Mouse (Mus musculus) heart, embryonic 13.5 days (tissue): ENCODE measurements at regions not wholly inside any gene's neighbourhood (a gene's known extent, or its start where the extent isn't known, plus 50 kb on each side); places are given as distances from the start of the nearest gene placed in this dataset.

ENCODE experiments used
- ATAC-seq: fragments of 200-750 bp; cut with Nextera tagmentation; 2 replicates; pipeline ENCODE4 v1.8.0; 2017; ENCODE audit warnings: moderate TSS enrichment; ENCODE audit not compliant: insufficient number of reproducible peaks, low FRiP score, low TSS enrichment; ENCODE audit errors: extremely low read depth
- H3K27ac ChIP-seq: fragments of 300-500 bp; sonication (generic); replicated peaks from 2 replicates; pipeline ENCODE4 v1.5.1; 2015; ENCODE audit warnings: moderate library complexity, mild to moderate bottlenecking, inconsistent platforms
- H3K27me3 ChIP-seq: fragments of 300-500 bp; sonication (generic); replicated peaks from 2 replicates; pipeline ENCODE4 v1.6.1; 2015; ENCODE audit warnings: mild to moderate bottlenecking, inconsistent platforms
- H3K36me3 ChIP-seq: fragments of 300-500 bp; sonication (generic); 2 replicates; pipeline ENCODE4 v1.6.1; 2015; ENCODE audit warnings: mild to moderate bottlenecking, inconsistent platforms
- H3K4me1 ChIP-seq: fragments of 300-500 bp; sonication (generic); 2 replicates; pipeline ENCODE4 v1.6.1; 2015; ENCODE audit warnings: inconsistent platforms
- H3K4me2 ChIP-seq: fragments of 300-500 bp; sonication (generic); 2 replicates; pipeline ENCODE4 v1.6.1; 2015; ENCODE audit warnings: inconsistent platforms, mild to moderate bottlenecking, moderate library complexity
- H3K4me3 ChIP-seq: fragments of 300-500 bp; sonication (generic); 2 replicates; pipeline ENCODE4 v1.5.1; 2015; ENCODE audit warnings: moderate library complexity, mild to moderate bottlenecking, inconsistent platforms
- H3K9ac ChIP-seq: fragments of 300-500 bp; sonication (generic); 2 replicates; pipeline ENCODE4 v1.6.1; 2015; ENCODE audit warnings: inconsistent platforms, mild to moderate bottlenecking, moderate library complexity
- H3K9me3 ChIP-seq: fragments of 300-500 bp; sonication (generic); 2 replicates; pipeline ENCODE4 v1.6.1; 2016; ENCODE audit warnings: inconsistent platforms
- WGBS: fragments of 180-500 bp; shearing (Covaris S2); methylation state at CpG from one replicate; pipeline ENCODE4 v1.1.7; 2015; ENCODE audit warnings: mixed read lengths; 5-methylcytosine and 5-hydroxymethylcytosine counted together

GRCm38 (mm10) chr4:124276741-124277455, 333.7 kb downstream of the 3100002H09Rik start:
- H3K9me3 ChIP-seq = no peaks in the 10 kb centered on the region
- H3K36me3 ChIP-seq = no peaks in the 10 kb centered on the region
- H3K4me1 ChIP-seq = peaks cover 20% of the 10 kb centered on the region
- peak overlapping the region; percentile 57 for H3K4me3 ChIP-seq
- 7% methylated on average over 21 of the region's 21 CpGs for WGBS
- no peak for ATAC-seq
- H3K27me3 ChIP-seq = peaks cover 43% of the 10 kb centered on the region
- H3K9ac ChIP-seq = peak overlapping the region; percentile 75
- no peak overlapping the region for H3K27ac ChIP-seq
- H3K4me2 ChIP-seq = peak overlapping the region; percentile 89

DNA sequence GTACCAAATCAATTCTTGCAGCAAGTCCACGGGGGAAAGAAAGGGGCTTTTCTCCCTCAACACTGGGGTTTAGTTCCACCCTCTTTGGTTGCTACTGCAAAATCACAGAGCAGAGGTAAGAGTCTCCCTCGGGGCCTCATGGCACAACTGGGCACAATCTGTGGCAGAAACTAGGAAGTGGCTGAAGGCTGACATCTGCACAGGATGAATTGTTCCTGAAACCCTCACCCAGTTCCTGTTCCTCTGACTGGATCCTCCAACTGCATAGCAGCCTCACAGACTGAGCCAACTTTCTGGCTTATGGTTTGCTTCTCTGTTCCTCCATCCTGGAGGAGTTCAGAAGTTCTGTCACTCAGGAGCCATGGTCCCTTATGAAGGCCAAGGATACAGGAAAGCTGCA, 338.6 kb downstream of the 3100002H09Rik start:
- H3K9me3 ChIP-seq = no peaks in the 10 kb centered on the region
- peaks cover 39% of the 10 kb centered on the region for H3K27me3 ChIP-seq
- no peaks in the 10 kb centered on the region for H3K36me3 ChIP-seq
- peaks cover 6% of the 10 kb centered on the region for H3K4me1 ChIP-seq
- H3K4me3 ChIP-seq = no peak overlapping the region
- ATAC-seq = no peak
- H3K27ac ChIP-seq = no peak overlapping the region
- H3K9ac ChIP-seq = no peak overlapping the region
- 69% methylated on average over 2 of the region's 2 CpGs for WGBS
- H3K4me2 ChIP-seq = no peak overlapping the region

- no peak overlapping the region for H3K4me2 ChIP-seq
- no peaks in the 10 kb centered on the region for H3K36me3 ChIP-seq
- no peak overlapping the region for H3K27ac ChIP-seq
- no peak overlapping the region for H3K4me3 ChIP-seq
- H3K4me1 ChIP-seq = 0 out of 2 replicates have a peak, but pooled peaks cover 6% of the 10 kb centered on the region
- no peaks in the 10 kb centered on the region for H3K9me3 ChIP-seq
- no peak for ATAC-seq
- WGBS = 74% methylated on average over 4 of the region's 4 CpGs
- H3K27me3 ChIP-seq = peaks cover 23% of the 10 kb centered on the region
- H3K9ac ChIP-seq = no peak overlapping the region
Observed at GRCm38 (mm10) chr4:124268404-124268803, 342.2 kb downstream of the 3100002H09Rik start.

DNA sequence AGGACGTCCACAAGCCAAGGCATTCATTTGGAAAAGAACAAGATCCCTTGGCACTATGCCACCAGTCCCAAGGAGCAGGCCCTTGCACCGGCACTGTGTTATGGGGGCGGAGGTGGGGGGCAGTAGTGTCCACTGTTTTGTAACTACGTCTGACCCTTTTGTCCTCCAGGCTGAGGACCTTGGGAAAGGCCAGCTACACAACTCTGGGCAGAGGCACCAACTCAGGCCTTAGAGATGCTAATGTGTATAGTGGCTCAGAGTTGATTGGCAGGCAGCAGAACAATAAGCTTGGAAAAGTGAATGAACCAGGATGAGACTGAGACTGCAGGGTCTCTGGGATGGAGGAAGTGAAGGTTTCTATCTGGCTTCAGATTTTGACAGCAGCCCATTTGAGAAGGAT, 344.0 kb downstream of the 3100002H09Rik start:
- H3K4me2 ChIP-seq = no peak overlapping the region

GRCm38 (mm10) chr4:124265527-124265926, 345.1 kb downstream of the 3100002H09Rik start:
- Histone ChIP-seq H3K27ac (no peak overlapping the region), H3K27me3 (peaks cover 15% of the 10 kb centered on the region), H3K36me3 (no peaks in the 10 kb centered on the region), H3K4me1 (0 out of 2 replicates have a peak, but pooled peaks cover 6% of the 10 kb centered on the region), H3K4me2 (no peak overlapping the region), H3K4me3 (no peak overlapping the region), H3K9me3 (no peaks in the 10 kb centered on the region), H3K9ac (no peak overlapping the region)
- WGBS = 69% methylated on average over 15 of the region's 15 CpGs
- no peak for ATAC-seq

More for the DNA sequence above, 344.0 kb downstream of the 3100002H09Rik start:
- H3K27me3 ChIP-seq = peaks cover 23% of the 10 kb centered on the region
- H3K4me3 ChIP-seq = no peak overlapping the region
- ATAC-seq = no peak
- H3K27ac ChIP-seq = no peak overlapping the region
- 0 out of 2 replicates have a peak, but pooled peaks cover 6% of the 10 kb centered on the region for H3K4me1 ChIP-seq
- WGBS = 42% methylated on average over 4 of the region's 4 CpGs
- no peaks in the 10 kb centered on the region for H3K9me3 ChIP-seq
- H3K36me3 ChIP-seq = no peaks in the 10 kb centered on the region
- no peak overlapping the region for H3K9ac ChIP-seq

DNA sequence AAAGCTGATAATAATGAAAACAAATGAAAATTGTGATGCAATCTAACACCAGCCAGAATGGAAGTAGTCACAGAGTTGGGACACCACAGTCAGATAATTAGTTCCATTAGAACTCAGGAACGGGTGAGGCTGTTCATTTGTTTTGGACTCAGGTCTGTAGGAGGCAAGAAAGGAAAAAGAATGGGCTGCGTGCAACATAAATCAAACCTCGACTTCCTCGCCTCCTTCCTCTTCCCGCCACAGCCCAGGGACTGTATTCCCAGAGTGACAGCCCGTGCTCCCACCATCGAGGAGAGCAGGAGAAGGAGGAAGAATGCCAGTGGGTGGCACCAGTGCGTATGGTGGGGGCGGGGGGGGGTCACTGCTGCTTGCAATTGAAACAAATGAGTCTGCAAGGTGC, 339.2 kb upstream of the 4930535I16Rik start:
- WGBS = 40% methylated on average over 6 of the region's 9 CpGs
- no peaks in the 10 kb centered on the region for H3K9me3 ChIP-seq
- no peak overlapping the region for H3K4me2 ChIP-seq
- H3K9ac ChIP-seq = no peak overlapping the region
- no peak overlapping the region for H3K4me3 ChIP-seq
- H3K36me3 ChIP-seq = no peaks in the 10 kb centered on the region
- no peak overlapping the region for H3K27ac ChIP-seq
- peaks cover 17% of the 10 kb centered on the region; the same call in 1 of the 2 replicates for H3K27me3 ChIP-seq
- peaks cover 3% of the 10 kb centered on the region; the same call in 1 of the 2 replicates for H3K4me1 ChIP-seq
- no peak for ATAC-seq

- ATAC-seq = no peak
- no peak overlapping the region for H3K4me2 ChIP-seq
- whole genome bisulfite sequencing = 75% methylated on average over 7 of the region's 7 CpGs
- H3K4me3 ChIP-seq = no peak overlapping the region
- H3K9me3 ChIP-seq = no peaks in the 10 kb centered on the region
- H3K9ac ChIP-seq = no peak overlapping the region
- no peaks in the 10 kb centered on the region for H3K36me3 ChIP-seq
- peaks cover 3% of the 10 kb centered on the region; the same call in 1 of the 2 replicates for H3K4me1 ChIP-seq
- peaks cover 19% of the 10 kb centered on the region; the same call in 1 of the 2 replicates for H3K27me3 ChIP-seq
- no peak overlapping the region for H3K27ac ChIP-seq
Observed at GRCm38 (mm10) chr4:124256515-124256914, 338.7 kb upstream of the 4930535I16Rik start.

- Histone ChIP-seq H3K4me2 (no peak overlapping the region), H3K9me3 (no peaks in the 10 kb centered on the region), H3K27ac (no peak overlapping the region), H3K9ac (no peak overlapping the region), H3K27me3 (peaks cover 19% of the 10 kb centered on the region; the same call in 1 of the 2 replicates), H3K4me1 (peaks cover 3% of the 10 kb centered on the region; the same call in 1 of the 2 replicates), H3K4me3 (no peak overlapping the region), H3K36me3 (no peaks in the 10 kb centered on the region)
- ATAC-seq = no peak
- 58% methylated on average over 7 of the region's 7 CpGs for WGBS
Observed at GRCm38 (mm10) chr4:124255183-124255543, 337.3 kb upstream of the 4930535I16Rik start.

GRCm38 (mm10) chr4:124254446-124255182, 336.8 kb upstream of the 4930535I16Rik start:
- 59% methylated on average over 22 of the region's 22 CpGs for WGBS
- ATAC-seq = no peak

GRCm38 (mm10) chr4:124241600-124241999, 323.8 kb upstream of the 4930535I16Rik start:
- Histone ChIP-seq H3K27ac (no peak overlapping the region), H3K27me3 (peaks cover 19% of the 10 kb centered on the region), H3K9me3 (no peaks in the 10 kb centered on the region), H3K4me3 (no peak overlapping the region), H3K4me2 (no peak overlapping the region), H3K4me1 (peaks cover 15% of the 10 kb centered on the region), H3K9ac (no peak overlapping the region), H3K36me3 (no peaks in the 10 kb centered on the region)
- ATAC-seq = no peak
- 38% methylated on average over 13 of the region's 13 CpGs for WGBS

More at GRCm38 (mm10) chr4:124254446-124255182, 336.8 kb upstream of the 4930535I16Rik start:
- Histone ChIP-seq H3K4me3 (no peak overlapping the region), H3K4me1 (peaks cover 3% of the 10 kb centered on the region; the same call in 1 of the 2 replicates), H3K9ac (no peak overlapping the region), H3K4me2 (no peak overlapping the region), H3K36me3 (no peaks in the 10 kb centered on the region), H3K9me3 (no peaks in the 10 kb centered on the region), H3K27ac (no peak overlapping the region), H3K27me3 (peaks cover 19% of the 10 kb centered on the region; the same call in 1 of the 2 replicates)

GRCm38 (mm10) chr4:124236476-124236875, 318.7 kb upstream of the 4930535I16Rik start:
- H3K4me1 ChIP-seq = peaks cover 22% of the 10 kb centered on the region
- peak overlapping the region; percentile 28; the same call in 1 of the 2 replicates for H3K9ac ChIP-seq
- H3K4me3 ChIP-seq = no peak overlapping the region
- H3K4me2 ChIP-seq = peak overlapping the region; percentile 33
- H3K9me3 ChIP-seq = no peaks in the 10 kb centered on the region
- no peaks in the 10 kb centered on the region for H3K36me3 ChIP-seq
- peak overlapping the region; percentile 39; the same call in 1 of the 2 replicates for H3K27ac ChIP-seq
- peaks cover 34% of the 10 kb centered on the region for H3K27me3 ChIP-seq
- peak; percentile 58; the same call in 1 of the 2 replicates for ATAC-seq
- WGBS = 33% methylated on average over 16 of the region's 16 CpGs
